Mouse (Mus musculus) midbrain, embryonic 10.5 days (tissue): ENCODE results near the gene Pccb. TPM values are rescaled to one million over a fixed set of nuclear protein-coding genes. Genes with fewer than 3 reads are reported as not detected.

Experiments used
- DNase-seq: peaks from one replicate; pipeline ENCODE4 v3.0.0-alpha.2; 2017; ENCODE audit warnings: low spot score
- H3K27ac ChIP-seq: fragments of 300-500 bp; sonication (generic); replicated peaks from 2 replicates; pipeline ENCODE4 v1.5.1; 2016; ENCODE audit warnings: mild to moderate bottlenecking
- H3K27me3 ChIP-seq: fragments of 300-500 bp; sonication (generic); 2 replicates; pipeline ENCODE4 v1.6.1; 2016; ENCODE audit warnings: low read depth, mild to moderate bottlenecking; ENCODE audit not compliant: poor library complexity, severe bottlenecking
- H3K36me3 ChIP-seq: fragments of 300-500 bp; sonication (generic); 2 replicates; pipeline ENCODE4 v1.6.1; 2016; ENCODE audit warnings: mild to moderate bottlenecking, moderate library complexity
- H3K4me1 ChIP-seq: fragments of 300-500 bp; sonication (generic); 2 replicates; pipeline ENCODE4 v1.6.1; 2016
- H3K4me3 ChIP-seq: fragments of 300-500 bp; sonication (generic); 2 replicates; pipeline ENCODE4 v1.5.1; 2016; ENCODE audit warnings: mild to moderate bottlenecking, moderate library complexity
- H3K9me3 ChIP-seq: fragments of 300-500 bp; sonication (generic); replicated peaks from 2 replicates; pipeline ENCODE4 v1.6.1; 2016; ENCODE audit warnings: mild to moderate bottlenecking
- WGBS: fragments of 180-500 bp; shearing (Covaris S2); methylation state at CpG from one replicate; pipeline ENCODE4 v1.1.7; 2016; 5-methylcytosine and 5-hydroxymethylcytosine counted together
- polyA plus RNA-seq: library from polyadenylated mRNA; unstranded; fragments of >200 nt; fragmentation: Nextera tagmentation; extraction: Ambion mirVana; gene quantifications from 2 replicates; pipeline ENCODE4 v1.2.1, GENCODE M21; 2016

Pccb gene
- polyA plus RNA-seq = 14.2 and 15.7 TPM in 2 replicates

GRCm38 (mm10) chr9:101034448-101035098 is at the start of gene Pccb:
Pccb (minus strand) TSS chr9:101034898.
- H3K9me3 ChIP-seq = no peaks in the 10 kb centered on the region
- WGBS = under 1% methylated on average over 61 of the region's 61 CpGs
- peaks cover 13% of the 10 kb centered on the region for H3K4me1 ChIP-seq
- peak; percentile 95 for DNase-seq
- peak within 1 kb of the TSS; percentile 96 for H3K27ac ChIP-seq
- no peaks in the 10 kb centered on the region for H3K27me3 ChIP-seq
- H3K36me3 ChIP-seq = no peaks in the 10 kb centered on the region
- peak within 1 kb of the TSS; percentile 71 for H3K4me3 ChIP-seq

- Histone ChIP-seq H3K4me3 (no peak overlapping the region), H3K27me3 (no peaks in the 10 kb centered on the region), H3K27ac (no peak overlapping the region), H3K9me3 (no peaks in the 10 kb centered on the region), H3K4me1 (peaks cover 12% of the 10 kb centered on the region), H3K36me3 (peaks cover 32% of the 10 kb centered on the region)
- WGBS = 91% methylated on average over 3 of the region's 3 CpGs
- no peak for DNase-seq
These were observed 49.0 kb upstream of the Pccb start for GRCm38 (mm10) chr9:101083728-101084127.

GRCm38 (mm10) chr9:101080046-101080685 is 45.5 kb upstream of the Pccb start:
- no peak for DNase-seq
- no peaks in the 10 kb centered on the region for H3K9me3 ChIP-seq
- peaks cover 37% of the 10 kb centered on the region for H3K36me3 ChIP-seq
- H3K27ac ChIP-seq = no peak overlapping the region
- peaks cover 35% of the 10 kb centered on the region for H3K4me1 ChIP-seq
- H3K27me3 ChIP-seq = no peaks in the 10 kb centered on the region
- H3K4me3 ChIP-seq = no peak overlapping the region
- WGBS = 89% methylated on average over 3 of the region's 3 CpGs

- Histone ChIP-seq H3K27me3 (no peaks in the 10 kb centered on the region), H3K9me3 (no peaks in the 10 kb centered on the region), H3K4me3 (peak overlapping the region; percentile 75), H3K4me1 (peaks cover 35% of the 10 kb centered on the region), H3K27ac (no peak overlapping the region), H3K36me3 (peaks cover 31% of the 10 kb centered on the region)
- WGBS = 76% methylated on average over 4 of the region's 4 CpGs
- DNase-seq = no peak
These were observed 43.9 kb upstream of the Pccb start for GRCm38 (mm10) chr9:101078579-101078978.

DNA sequence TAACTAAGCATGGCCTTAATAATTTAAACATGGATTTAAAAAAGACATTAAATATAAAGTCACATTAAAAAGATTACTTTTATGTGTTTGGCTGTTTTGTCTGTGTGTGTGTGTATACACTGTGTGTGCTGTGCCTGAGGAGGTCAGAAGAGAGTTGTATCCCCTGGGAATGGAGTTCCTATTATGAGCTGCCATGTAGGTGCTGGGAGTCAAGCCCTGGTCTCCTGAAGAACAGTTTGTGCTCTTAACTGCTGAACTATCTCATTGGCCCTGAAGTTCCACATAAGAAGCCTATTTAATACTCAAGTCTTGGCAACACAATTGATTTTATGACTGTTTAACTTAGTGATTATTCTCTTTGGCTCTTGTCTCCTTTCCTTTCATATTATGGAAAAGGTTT is 42.8 kb upstream of the Pccb start:
- no peaks in the 10 kb centered on the region for H3K27me3 ChIP-seq
- peak overlapping the region; percentile 75 for H3K4me3 ChIP-seq
- H3K27ac ChIP-seq = no peak overlapping the region
- H3K4me1 ChIP-seq = peaks cover 46% of the 10 kb centered on the region
- DNase-seq = no peak
- no peaks in the 10 kb centered on the region for H3K9me3 ChIP-seq
- H3K36me3 ChIP-seq = peaks cover 23% of the 10 kb centered on the region

DNA sequence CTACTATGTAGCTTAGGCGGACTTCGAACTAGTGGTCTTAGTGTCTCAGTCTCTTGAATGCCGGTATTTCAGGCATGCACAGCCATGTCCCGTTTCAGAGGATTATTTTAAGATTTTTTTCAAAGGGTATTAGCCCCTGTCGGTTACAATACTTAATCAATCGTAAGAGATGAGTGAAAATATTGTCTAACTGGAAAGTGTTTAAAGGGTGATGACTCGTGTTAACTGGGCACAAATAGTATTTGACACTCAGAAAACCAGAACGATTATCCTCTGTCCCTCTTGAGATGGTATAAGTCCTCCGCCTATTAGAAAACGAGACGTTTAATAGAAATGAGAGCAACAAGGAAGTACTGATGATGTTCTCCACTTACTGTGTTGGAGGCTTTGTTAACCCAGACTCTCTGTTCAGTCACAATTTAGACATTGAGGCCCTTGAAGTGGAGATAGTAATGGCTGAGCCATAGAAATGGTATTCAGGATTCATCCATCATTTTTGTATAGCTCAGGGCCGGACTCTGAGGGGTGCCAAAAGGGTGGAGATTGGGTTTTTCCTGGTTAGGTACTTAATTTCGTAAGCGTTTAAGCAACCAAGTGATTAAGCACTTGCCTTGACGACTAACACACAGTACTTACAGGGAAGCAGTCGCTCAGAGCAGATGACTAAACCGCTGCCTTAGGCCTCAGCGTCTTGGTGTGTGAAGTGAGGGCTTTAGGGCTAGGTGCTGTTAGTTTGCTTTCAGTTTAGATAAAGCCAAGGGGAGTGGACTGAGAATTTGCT is 41.6 kb upstream of the Pccb start:
- WGBS = 3% methylated on average over 18 of the region's 18 CpGs
- Histone ChIP-seq H3K27ac (no peak overlapping the region), H3K36me3 (peaks cover 16% of the 10 kb centered on the region), H3K4me1 (peaks cover 48% of the 10 kb centered on the region), H3K4me3 (peak overlapping the region; percentile 75), H3K27me3 (no peaks in the 10 kb centered on the region), H3K9me3 (no peaks in the 10 kb centered on the region)
- no peak for DNase-seq

GRCm38 (mm10) chr9:101075694-101076093 is 41.0 kb upstream of the Pccb start:
- DNase-seq = no peak
- no peaks in the 10 kb centered on the region for H3K27me3 ChIP-seq
- peaks cover 48% of the 10 kb centered on the region for H3K4me1 ChIP-seq
- H3K9me3 ChIP-seq = no peaks in the 10 kb centered on the region
- 0 out of 2 replicates have a peak overlapping the region, but pooled peaks have one; percentile 97 for H3K27ac ChIP-seq
- 1% methylated on average over 8 of the region's 8 CpGs for WGBS
- H3K4me3 ChIP-seq = peak overlapping the region; percentile 75
- H3K36me3 ChIP-seq = peaks cover 12% of the 10 kb centered on the region

- H3K4me1 ChIP-seq = peaks cover 47% of the 10 kb centered on the region
- peak overlapping the region; percentile 75 for H3K4me3 ChIP-seq
- WGBS = under 1% methylated on average over 25 of the region's 25 CpGs
- H3K9me3 ChIP-seq = no peaks in the 10 kb centered on the region
- peaks cover 11% of the 10 kb centered on the region for H3K36me3 ChIP-seq
- peak overlapping the region; percentile 97 for H3K27ac ChIP-seq
- no peaks in the 10 kb centered on the region for H3K27me3 ChIP-seq
- peak; percentile 48 for DNase-seq
These were observed 40.4 kb upstream of the Pccb start for GRCm38 (mm10) chr9:101075091-101075581.

DNA sequence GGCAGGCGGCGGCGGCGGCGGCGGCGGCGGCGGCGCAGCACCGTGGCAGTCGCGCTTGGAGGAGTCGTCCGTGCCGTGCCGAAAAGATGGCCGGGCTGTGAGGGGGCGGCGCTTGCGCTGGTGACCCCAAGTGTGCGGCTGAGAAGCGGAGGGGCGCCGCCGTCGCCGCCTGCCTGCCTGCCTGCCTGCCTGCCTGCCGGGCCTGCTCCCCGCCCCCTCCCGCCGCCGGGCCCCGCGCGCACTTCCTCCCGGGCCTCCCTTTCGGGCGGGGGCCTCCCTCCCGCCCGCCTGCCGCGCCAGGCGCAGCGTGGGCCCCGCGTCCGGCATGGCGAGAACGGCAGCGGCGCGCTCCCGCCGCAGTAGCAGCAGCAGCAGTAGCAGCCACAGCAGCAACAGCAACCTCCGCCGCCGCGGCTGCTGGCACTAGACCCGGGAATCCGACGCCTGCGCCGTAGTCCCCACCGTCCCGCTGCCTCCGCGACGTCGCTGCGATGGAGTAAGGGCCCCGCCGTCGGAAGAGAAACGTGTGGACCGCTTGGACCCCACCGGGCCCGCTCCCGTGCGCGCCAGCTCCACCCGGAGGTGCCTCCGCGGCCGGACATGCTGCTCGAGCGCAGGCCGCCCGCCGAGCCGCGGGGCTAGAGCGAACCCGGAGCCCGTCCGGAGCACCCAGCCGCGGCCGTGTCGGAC is 39.8 kb upstream of the Pccb start:
- Histone ChIP-seq H3K9me3 (no peaks in the 10 kb centered on the region), H3K4me1 (peaks cover 43% of the 10 kb centered on the region), H3K27ac (peak overlapping the region; percentile 97), H3K4me3 (peak overlapping the region; percentile 75), H3K36me3 (peaks cover 6% of the 10 kb centered on the region; the same call in 1 of the 2 replicates), H3K27me3 (no peaks in the 10 kb centered on the region)
- under 1% methylated on average over 80 of the region's 100 CpGs for WGBS
- peak; percentile 82 for DNase-seq

- DNase-seq = no peak
- Histone ChIP-seq H3K27me3 (no peaks in the 10 kb centered on the region), H3K9me3 (no peaks in the 10 kb centered on the region), H3K27ac (peak within 1 kb of the TSS; percentile 97), H3K4me1 (peaks cover 38% of the 10 kb centered on the region), H3K4me3 (peak within 1 kb of the TSS; percentile 75), H3K36me3 (peaks cover 6% of the 10 kb centered on the region; the same call in 1 of the 2 replicates)
- WGBS = 0% methylated on average over 31 of the region's 43 CpGs
These were observed 39.3 kb upstream of the Pccb start, which contains the start of gene Msl2 for GRCm38 (mm10) chr9:101073987-101074331. Msl2 (plus strand) TSS chr9:101074101.

DNA sequence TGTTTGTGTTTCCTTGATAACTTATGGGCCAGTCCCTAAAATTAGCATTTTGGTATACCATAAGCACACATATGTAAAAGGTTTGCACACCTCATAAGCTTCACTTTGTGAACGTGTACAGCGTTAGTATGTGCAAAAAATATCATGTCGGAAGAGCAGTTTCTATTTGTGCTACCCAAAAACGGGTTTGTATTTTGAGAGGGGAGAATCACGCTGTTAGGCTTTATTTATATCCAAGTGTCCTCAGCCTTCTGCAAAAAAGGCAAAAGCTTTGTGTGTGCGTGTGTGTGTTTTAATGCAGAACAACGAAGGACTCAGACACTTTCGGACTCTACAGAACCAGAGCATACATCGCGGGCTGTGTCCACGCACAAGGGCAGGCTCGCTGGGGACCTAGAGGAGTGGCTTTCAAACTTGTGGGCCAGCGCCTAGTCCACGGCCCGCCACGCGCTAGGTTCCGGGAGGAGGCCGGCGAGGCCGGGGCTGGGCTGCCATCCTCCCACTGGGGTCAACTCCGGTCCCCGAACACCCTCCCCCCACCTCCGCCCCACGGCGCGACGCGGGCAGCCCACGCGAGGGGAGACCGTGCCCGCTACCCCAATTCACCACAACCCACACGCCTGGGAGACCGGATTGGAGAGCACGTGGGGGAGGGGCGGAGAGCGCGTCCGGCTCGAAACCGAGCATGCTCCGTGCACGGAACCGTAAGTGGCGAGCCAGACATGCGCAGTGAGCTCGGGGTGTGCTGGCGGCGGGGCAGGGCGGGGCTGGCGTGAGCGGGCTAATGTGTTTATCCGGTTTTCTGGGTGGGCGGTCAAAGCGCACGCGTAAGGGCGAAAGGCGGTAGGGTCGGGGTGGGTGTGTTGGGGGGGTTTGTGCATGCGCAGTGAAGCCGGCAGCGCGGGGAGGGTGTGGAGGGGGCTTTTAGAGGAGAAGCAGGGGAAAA is 38.6 kb upstream of the Pccb start:
- H3K27me3 ChIP-seq = no peaks in the 10 kb centered on the region
- 2% methylated on average over 65 of the region's 65 CpGs for WGBS

More for the DNA sequence above, 38.6 kb upstream of the Pccb start:
- peaks cover under 1% of the 10 kb centered on the region; the same call in 1 of the 2 replicates for H3K36me3 ChIP-seq
- peaks cover 32% of the 10 kb centered on the region for H3K4me1 ChIP-seq
- H3K27ac ChIP-seq = peak overlapping the region; percentile 97
- H3K9me3 ChIP-seq = no peaks in the 10 kb centered on the region
- H3K4me3 ChIP-seq = peak overlapping the region; percentile 75
- peak; percentile 99 for DNase-seq
